Mouse (Mus musculus): ENCODE measurements around the gene Mlec. TPM values are rescaled to one million over a fixed set of nuclear protein-coding genes. Genes with fewer than 3 reads are reported as not detected.
"Not testable (repeated sequence)": the region's sequence is repeated elsewhere in the genome, so short reads cannot be mapped to it uniquely, and the experiment has no call there.

Mlec gene
- polyA plus RNA-seq, 1 experiment from 2014 or later: 71.6 TPM

DNA sequence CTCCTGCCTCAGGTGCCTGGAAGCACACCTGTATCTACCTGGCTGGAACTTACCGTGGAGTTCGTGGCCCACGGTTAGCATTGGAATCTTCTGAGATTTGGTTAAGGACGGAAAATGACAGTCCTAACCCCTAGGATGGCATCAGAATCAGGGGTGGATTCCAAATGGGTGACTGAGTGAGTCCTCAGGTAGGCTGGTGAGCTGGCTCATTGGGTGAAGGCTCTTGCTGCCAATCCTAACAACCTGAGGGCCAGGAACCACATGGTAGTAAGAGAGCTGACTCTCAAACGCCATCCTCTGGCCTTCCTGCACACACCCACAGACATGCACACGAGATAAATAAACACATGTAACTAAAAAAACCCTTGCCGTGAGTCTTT lies 8.8 kb upstream of the Mlec start:
- Histone ChIP-seq H3K4me2 (ENCODE audit: low read length) (no peak overlapping the region), H3K27me3 (replicated peaks; ENCODE audit: control insufficient read depth, insufficient read depth, low read length) (no peaks in the 10 kb centered on the region), H3K9ac (ENCODE audit: low read length) (no peak overlapping the region), H3K27ac (ENCODE audit: low read depth) (peak overlapping the region; percentile 47; the same call in 1 of the 2 replicates), H3K9me3 (ENCODE audit: control insufficient read depth, low read length) (no peaks in the 10 kb centered on the region), H3K4me3 (ENCODE audit: low read depth, low read length) (no peak overlapping the region), H3K4me1 (replicated peaks; ENCODE audit: control insufficient read depth, insufficient read depth, low read length) (peaks cover 13% of the 10 kb centered on the region; the same call in 1 of the 2 replicates), H3K36me3 (ENCODE audit: control insufficient read depth, insufficient read depth, low read length) (no peaks in the 10 kb centered on the region)
- DNase-seq (ENCODE audit: low spot score) (no peak), ATAC-seq (replicated peaks; ENCODE audit: low FRiP score, low TSS enrichment, low read depth) (no peak)
- 81% methylated on average over 7 of the region's 7 CpGs for WGBS

DNA sequence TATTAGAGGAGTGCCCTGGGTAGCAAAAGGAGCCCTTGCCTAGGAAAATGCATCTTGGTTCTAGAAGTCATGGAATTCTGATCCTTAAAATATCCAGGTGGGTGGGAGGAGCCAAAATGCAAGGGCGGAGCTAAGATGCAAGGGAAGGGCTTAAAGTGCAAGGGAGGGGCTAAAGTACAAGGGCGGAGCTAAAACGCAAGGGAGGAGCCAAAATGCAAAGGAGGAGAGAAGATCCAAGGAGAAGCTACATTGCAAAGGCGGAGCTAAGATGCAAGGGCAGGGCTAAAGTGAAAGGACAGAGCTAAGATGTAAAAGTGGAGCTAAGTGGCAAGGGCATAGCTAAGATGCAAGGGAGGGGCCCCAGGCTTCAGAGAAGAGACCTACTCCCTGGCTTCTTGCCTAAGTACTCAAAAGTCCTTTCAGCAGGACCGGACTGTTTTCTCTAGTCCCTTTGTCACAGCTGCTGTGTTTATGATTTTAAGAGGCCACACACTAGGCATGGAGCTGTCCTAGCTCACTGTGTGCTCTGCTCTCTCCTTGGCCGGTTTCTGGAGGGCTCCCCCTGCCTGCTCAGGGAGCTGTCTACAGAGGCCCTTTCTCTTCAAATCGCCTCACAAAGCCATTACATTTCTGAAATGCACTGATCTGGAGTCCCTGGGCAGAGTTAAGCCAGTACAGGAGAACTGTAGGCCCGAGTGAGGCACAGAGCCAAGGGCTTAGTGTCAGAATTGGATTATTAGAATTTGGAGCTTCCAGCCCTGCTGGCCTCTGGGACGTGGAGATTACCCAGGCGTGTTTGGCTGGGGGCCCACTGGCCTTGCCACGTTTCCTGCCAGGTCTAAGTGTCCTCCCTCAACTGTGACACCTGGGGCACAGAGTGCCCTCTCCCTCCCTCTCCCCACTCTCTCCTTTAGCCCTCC lies 8.2 kb upstream of the Mlec start:
- DNase-seq (ENCODE audit: low spot score): no peak
- H3K9me3 ChIP-seq (ENCODE audit: control insufficient read depth, low read length): no peaks in the 10 kb centered on the region
- no peaks in the 10 kb centered on the region for H3K27me3 ChIP-seq (replicated peaks; ENCODE audit: control insufficient read depth, insufficient read depth, low read length)
- no peak overlapping the region for H3K4me2 ChIP-seq (ENCODE audit: low read length)
- H3K9ac ChIP-seq (ENCODE audit: low read length): no peak overlapping the region
- peaks cover 13% of the 10 kb centered on the region; the same call in 1 of the 2 replicates for H3K4me1 ChIP-seq (replicated peaks; ENCODE audit: control insufficient read depth, insufficient read depth, low read length)
- no peak overlapping the region for H3K4me3 ChIP-seq (ENCODE audit: low read depth, low read length)
- H3K27ac ChIP-seq (ENCODE audit: low read depth): peak overlapping the region; percentile 47
- no peak for ATAC-seq (replicated peaks; ENCODE audit: low FRiP score, low TSS enrichment, low read depth)
- WGBS: 38% methylated on average over 11 of the region's 11 CpGs
- no peaks in the 10 kb centered on the region for H3K36me3 ChIP-seq (ENCODE audit: control insufficient read depth, insufficient read depth, low read length)

DNA sequence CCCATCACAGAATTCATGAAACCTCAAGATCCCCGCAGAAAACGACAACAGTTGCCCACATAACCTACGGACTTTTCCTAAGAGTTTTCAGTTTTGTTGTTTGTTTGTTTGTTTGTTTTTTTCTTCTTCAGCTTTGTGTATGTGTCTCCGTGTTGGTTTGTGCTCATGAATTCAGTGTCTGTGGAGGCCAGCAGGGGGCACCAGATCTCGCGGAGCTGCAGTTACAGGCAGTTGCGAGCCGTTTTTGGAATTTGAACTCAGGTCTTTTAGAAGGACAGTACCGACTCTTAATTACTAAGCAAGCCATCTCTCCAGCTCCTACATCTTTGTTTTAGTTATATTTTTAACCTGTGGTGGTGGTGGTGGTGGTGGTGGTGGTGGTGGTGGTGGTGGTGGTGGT lies 7.4 kb upstream of the Mlec start:
- Histone ChIP-seq H3K9ac (ENCODE audit: low read length) (no peak overlapping the region), H3K4me2 (ENCODE audit: low read length) (no peak overlapping the region), H3K4me3 (ENCODE audit: low read depth, low read length) (no peak overlapping the region), H3K36me3 (ENCODE audit: control insufficient read depth, insufficient read depth, low read length) (no peaks in the 10 kb centered on the region), H3K27ac (ENCODE audit: low read depth) (no peak overlapping the region), H3K4me1 (replicated peaks; ENCODE audit: control insufficient read depth, insufficient read depth, low read length) (peaks cover 13% of the 10 kb centered on the region; the same call in 1 of the 2 replicates), H3K9me3 (ENCODE audit: control insufficient read depth, low read length) (no peaks in the 10 kb centered on the region), H3K27me3 (replicated peaks; ENCODE audit: control insufficient read depth, insufficient read depth, low read length) (no peaks in the 10 kb centered on the region)
- DNase-seq (ENCODE audit: low spot score) (no peak), ATAC-seq (replicated peaks; ENCODE audit: low FRiP score, low TSS enrichment, low read depth) (no peak)
- WGBS: 57% methylated on average over 9 of the region's 9 CpGs

DNA sequence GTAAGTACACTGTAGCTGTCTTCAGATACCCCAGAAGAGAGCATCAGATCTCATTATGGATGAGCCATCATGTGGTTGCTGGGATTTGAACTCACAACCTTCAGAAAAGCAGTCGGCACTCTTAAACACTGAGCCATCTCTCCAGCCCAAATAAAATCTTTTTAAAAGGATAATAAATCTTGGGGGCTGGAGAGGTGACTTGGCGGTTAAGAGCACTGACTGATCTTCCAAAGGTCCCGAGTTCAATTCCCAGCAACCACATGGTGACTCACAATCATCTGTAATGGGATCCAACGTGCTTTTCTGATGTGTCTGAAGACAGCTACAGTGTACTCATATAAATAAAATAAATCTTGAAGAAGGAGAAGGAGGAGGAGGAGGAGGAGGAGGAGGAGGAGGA lies 6.5 kb upstream of the Mlec start:
- ATAC-seq (replicated peaks; ENCODE audit: low FRiP score, low TSS enrichment, low read depth); DNase-seq (ENCODE audit: low spot score); H3K27ac ChIP-seq (ENCODE audit: low read depth); H3K4me2 ChIP-seq (ENCODE audit: low read length); H3K27me3 ChIP-seq (replicated peaks; ENCODE audit: control insufficient read depth, insufficient read depth, low read length); H3K4me3 ChIP-seq (ENCODE audit: low read depth, low read length); H3K9me3 ChIP-seq (ENCODE audit: control insufficient read depth, low read length); H3K9ac ChIP-seq (ENCODE audit: low read length); H3K36me3 ChIP-seq (ENCODE audit: control insufficient read depth, insufficient read depth, low read length): not testable (repeated sequence)
- H3K4me1 ChIP-seq (replicated peaks; ENCODE audit: control insufficient read depth, insufficient read depth, low read length): peaks cover 13% of the 10 kb centered on the region; the same call in 1 of the 2 replicates
- WGBS: 62% methylated on average over 4 of the region's 4 CpGs

DNA sequence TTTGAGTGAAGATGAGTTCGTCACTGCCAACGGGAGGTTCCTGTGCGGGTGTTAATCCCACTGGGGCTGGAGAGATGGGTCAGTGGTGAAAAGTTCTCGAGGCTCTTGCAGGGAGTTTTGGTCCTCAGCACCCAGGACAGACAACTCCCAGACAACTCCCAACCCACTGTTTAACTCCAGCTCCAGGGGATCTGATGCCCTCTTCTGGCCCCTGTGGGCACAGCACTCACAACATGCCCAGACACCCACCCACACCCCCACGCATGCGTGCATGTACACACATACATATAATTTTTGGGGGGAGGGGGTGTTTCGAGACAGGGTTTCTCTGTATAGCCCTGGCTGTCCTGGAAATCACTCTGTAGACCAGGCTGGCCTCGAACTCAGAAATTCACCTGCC lies 5.6 kb upstream of the Mlec start:
- Histone ChIP-seq H3K36me3 (ENCODE audit: control insufficient read depth, insufficient read depth, low read length) (no peaks in the 10 kb centered on the region), H3K27me3 (replicated peaks; ENCODE audit: control insufficient read depth, insufficient read depth, low read length) (no peaks in the 10 kb centered on the region), H3K4me2 (ENCODE audit: low read length) (peak overlapping the region; percentile 13; the same call in 1 of the 2 replicates), H3K9ac (ENCODE audit: low read length) (no peak overlapping the region), H3K4me3 (ENCODE audit: low read depth, low read length) (no peak overlapping the region), H3K4me1 (replicated peaks; ENCODE audit: control insufficient read depth, insufficient read depth, low read length) (peaks cover 19% of the 10 kb centered on the region; the same call in 1 of the 2 replicates), H3K9me3 (ENCODE audit: control insufficient read depth, low read length) (no peaks in the 10 kb centered on the region), H3K27ac (ENCODE audit: low read depth) (no peak overlapping the region)
- DNase-seq (ENCODE audit: low spot score) (no peak), ATAC-seq (replicated peaks; ENCODE audit: low FRiP score, low TSS enrichment, low read depth) (no peak)
- WGBS: 35% methylated on average over 8 of the region's 8 CpGs

DNA sequence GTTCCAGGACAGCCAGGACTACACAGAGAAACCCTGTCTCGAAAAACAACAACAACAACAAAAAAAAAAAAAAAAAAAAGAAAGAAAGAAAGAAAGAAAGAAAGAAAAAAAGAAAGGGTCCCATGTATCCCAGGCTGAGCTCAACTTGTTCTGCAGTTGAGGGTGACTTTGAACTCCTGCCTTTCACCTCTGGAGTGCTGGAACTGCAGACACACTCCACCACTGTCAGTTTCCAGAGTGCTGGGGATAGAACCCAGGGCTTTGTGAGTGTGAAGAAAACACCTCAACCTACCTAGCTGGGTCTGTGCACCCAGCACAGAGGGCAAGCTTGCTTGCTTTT lies 3.9 kb upstream of the Mlec start:
- H3K27ac ChIP-seq (ENCODE audit: low read depth); H3K27me3 ChIP-seq (replicated peaks; ENCODE audit: control insufficient read depth, insufficient read depth, low read length): not testable (repeated sequence)
- 100% methylated on average over 1 of the region's 1 CpGs for WGBS

DNA sequence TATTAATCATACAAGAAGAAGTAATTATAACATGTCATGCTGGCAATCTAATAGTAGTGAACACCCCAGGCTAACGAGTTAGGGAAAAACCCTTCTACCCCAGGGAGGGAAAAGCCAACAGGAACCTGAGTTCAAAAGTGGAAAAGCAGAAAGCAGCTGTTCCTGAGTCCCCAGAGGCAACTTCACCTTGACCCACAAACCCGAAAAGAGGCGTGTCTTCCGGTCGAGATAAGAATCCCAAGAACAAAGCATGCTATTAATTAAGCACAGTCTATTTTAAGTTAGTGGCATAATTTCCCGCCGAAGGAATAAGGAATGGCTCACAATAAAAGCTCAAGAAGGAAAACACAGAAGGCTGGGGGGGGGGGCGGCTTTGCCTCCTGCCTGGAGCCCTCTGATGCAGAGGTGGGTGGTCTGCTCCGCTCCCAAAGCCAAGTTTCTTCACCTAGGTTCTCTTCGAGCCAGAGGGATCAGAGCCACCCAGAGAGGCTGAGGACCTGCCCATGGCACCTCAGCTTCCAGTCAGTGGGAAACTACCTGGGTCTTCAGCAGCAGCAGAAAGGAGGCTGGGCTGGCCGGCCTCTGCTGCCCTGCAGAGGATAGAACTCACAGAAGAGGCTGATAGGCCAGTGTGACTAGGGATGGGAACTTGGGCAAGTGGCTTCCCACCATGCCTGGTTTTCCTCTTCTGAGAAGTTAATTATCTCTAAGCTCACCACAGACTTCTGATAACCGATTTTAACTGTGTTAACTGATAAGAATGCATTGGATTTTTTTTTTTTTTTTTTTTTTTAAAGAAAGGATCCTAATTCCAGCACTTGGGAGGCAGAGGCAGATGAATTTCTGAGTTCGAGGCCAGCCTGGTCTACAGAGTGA lies 3.3 kb upstream of the Mlec start:
- H3K27me3 ChIP-seq (replicated peaks; ENCODE audit: control insufficient read depth, insufficient read depth, low read length): no peaks in the 10 kb centered on the region
- H3K4me1 ChIP-seq (replicated peaks; ENCODE audit: control insufficient read depth, insufficient read depth, low read length): peaks cover 12% of the 10 kb centered on the region; the same call in 1 of the 2 replicates
- H3K4me3 ChIP-seq (ENCODE audit: low read depth, low read length): no peak overlapping the region
- H3K36me3 ChIP-seq (ENCODE audit: control insufficient read depth, insufficient read depth, low read length): no peaks in the 10 kb centered on the region
- no peaks in the 10 kb centered on the region for H3K9me3 ChIP-seq (ENCODE audit: control insufficient read depth, low read length)
- ATAC-seq (replicated peaks; ENCODE audit: low FRiP score, low TSS enrichment, low read depth) (no peak), DNase-seq (ENCODE audit: low spot score) (no peak)
- H3K9ac ChIP-seq (ENCODE audit: low read length): no peak overlapping the region
- WGBS: 50% methylated on average over 13 of the region's 13 CpGs
- H3K4me2 ChIP-seq (ENCODE audit: low read length): no peak overlapping the region
- H3K27ac ChIP-seq (ENCODE audit: low read depth): no peak overlapping the region

More for the DNA sequence above, 3.9 kb upstream of the Mlec start:
- H3K9me3 ChIP-seq (ENCODE audit: control insufficient read depth, low read length); H3K36me3 ChIP-seq (ENCODE audit: control insufficient read depth, insufficient read depth, low read length); H3K4me3 ChIP-seq (ENCODE audit: low read depth, low read length); H3K4me2 ChIP-seq (ENCODE audit: low read length); ATAC-seq (replicated peaks; ENCODE audit: low FRiP score, low TSS enrichment, low read depth); DNase-seq (ENCODE audit: low spot score); H3K9ac ChIP-seq (ENCODE audit: low read length): not testable (repeated sequence)
- H3K4me1 ChIP-seq (replicated peaks; ENCODE audit: control insufficient read depth, insufficient read depth, low read length): peaks cover 18% of the 10 kb centered on the region; the same call in 1 of the 2 replicates

DNA sequence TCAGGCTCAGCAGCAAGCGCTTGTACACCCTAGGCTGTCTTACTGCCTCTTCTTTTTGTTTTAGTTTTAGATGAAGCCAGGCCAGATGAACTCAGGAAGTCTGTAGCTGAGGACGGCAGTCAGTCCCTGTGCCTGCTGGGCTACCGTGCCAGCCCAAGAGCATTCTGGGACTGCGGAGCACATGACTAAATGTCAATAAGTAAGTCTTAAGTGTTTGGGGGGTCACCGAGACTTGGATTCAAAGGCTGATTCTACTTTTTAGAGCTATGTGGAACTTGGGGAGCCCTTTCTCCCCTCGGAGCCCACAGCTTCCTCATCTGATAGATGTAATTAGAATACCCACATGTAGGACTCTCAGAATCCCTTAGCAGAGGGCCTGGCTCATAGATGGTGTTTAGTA lies 2.7 kb upstream of the Mlec start:
- no peak overlapping the region for H3K4me3 ChIP-seq (ENCODE audit: low read depth, low read length)
- no peaks in the 10 kb centered on the region for H3K9me3 ChIP-seq (ENCODE audit: control insufficient read depth, low read length)
- peaks cover 17% of the 10 kb centered on the region for H3K4me1 ChIP-seq (replicated peaks; ENCODE audit: control insufficient read depth, insufficient read depth, low read length)
- no peak overlapping the region for H3K27ac ChIP-seq (ENCODE audit: low read depth)
- H3K9ac ChIP-seq (ENCODE audit: low read length): no peak overlapping the region
- H3K4me2 ChIP-seq (ENCODE audit: low read length): no peak overlapping the region
- DNase-seq (ENCODE audit: low spot score) (no peak), ATAC-seq (replicated peaks; ENCODE audit: low FRiP score, low TSS enrichment, low read depth) (no peak)
- no peaks in the 10 kb centered on the region for H3K36me3 ChIP-seq (ENCODE audit: control insufficient read depth, insufficient read depth, low read length)
- 74% methylated on average over 6 of the region's 6 CpGs for WGBS
- H3K27me3 ChIP-seq (replicated peaks; ENCODE audit: control insufficient read depth, insufficient read depth, low read length): no peaks in the 10 kb centered on the region

All from intestine, embryonic 14.5 days (tissue).